Mouse (Mus musculus): ENCODE data around the gene Sept9. TPM values are rescaled to one million over a fixed set of nuclear protein-coding genes. Genes with fewer than 3 reads are reported as not detected.

Sept9 gene
- total RNA-seq, 2 experiments from 2014 or later, result 77.4 to 77.8 TPM

GRCm38 (mm10) chr11:117372537-117372936, 173.1 kb downstream of the Sept9 start:
- intact Hi-C loops (cut with DNase I), result no loop called here
- Histone ChIP-seq H3K4me3 (no peak overlapping the region), H3K27ac (no peak overlapping the region)
- no peak for DNase-seq (ENCODE audit: extremely low spot score in 1 of 2, low spot score in 2 of 2)
- TF ChIP-seq CTCF (IDR thresholded peaks at IDR 0.05), result no peak

GRCm38 (mm10) chr11:117373195-117373594, 173.7 kb downstream of the Sept9 start:
- intact Hi-C loops (cut with DNase I), result no loop called here
- no peak for DNase-seq (ENCODE audit: extremely low spot score in 1 of 2, low spot score in 2 of 2)
- no peak overlapping the region for H3K4me3 ChIP-seq
- H3K27ac ChIP-seq, result no peak overlapping the region
- TF ChIP-seq CTCF (IDR thresholded peaks at IDR 0.05), result no peak

GRCm38 (mm10) chr11:117373870-117374269, 174.4 kb downstream of the Sept9 start:
- H3K27ac ChIP-seq, result no peak overlapping the region
- no peak overlapping the region for H3K4me3 ChIP-seq
- no peak for DNase-seq (ENCODE audit: extremely low spot score in 1 of 2, low spot score in 2 of 2)
- TF ChIP-seq CTCF (IDR thresholded peaks at IDR 0.05), result no peak
- intact Hi-C loops (cut with DNase I), result no loop called here

GRCm38 (mm10) chr11:117374288-117374687, 174.8 kb downstream of the Sept9 start:
- intact Hi-C loops (cut with DNase I), result no loop called here
- Histone ChIP-seq H3K27ac (no peak overlapping the region), H3K4me3 (no peak overlapping the region)
- no peak for DNase-seq (ENCODE audit: extremely low spot score in 1 of 2, low spot score in 2 of 2)
- TF ChIP-seq CTCF (IDR thresholded peaks at IDR 0.05), result no peak

- H3K4me3 ChIP-seq, result no peak overlapping the region
- intact Hi-C loops (cut with DNase I), result loop anchor here (10.0 kb wide), 1 partner anchor 325 kb away; no protein-coding TSS in a partner anchor
- no peak for TF ChIP-seq CTCF (IDR thresholded peaks at IDR 0.05)
- no peak for DNase-seq (ENCODE audit: extremely low spot score in 1 of 2, low spot score in 2 of 2)
- no peak overlapping the region for H3K27ac ChIP-seq
Measured at GRCm38 (mm10) chr11:117379774-117380173, 180.3 kb downstream of the Sept9 start.

GRCm38 (mm10) chr11:117384235-117384634, 184.8 kb downstream of the Sept9 start:
- DNase-seq (ENCODE audit: extremely low spot score in 1 of 2, low spot score in 2 of 2), result no peak
- TF ChIP-seq CTCF (IDR thresholded peaks at IDR 0.05), result no peak
- intact Hi-C loops (cut with DNase I), result loop anchor here (2.0 to 10.0 kb wide), 2 partner anchors 321 to 441 kb away; partner anchors contain the start of gene Afmid
- Histone ChIP-seq H3K27ac (no peak overlapping the region), H3K4me3 (no peak overlapping the region)

GRCm38 (mm10) chr11:117384897-117385296, 185.4 kb downstream of the Sept9 start:
- Histone ChIP-seq H3K4me3 (0 out of 2 replicates have a peak overlapping the region, but pooled peaks have one; percentile 13), H3K27ac (no peak overlapping the region)
- intact Hi-C loops (cut with DNase I), result loop anchor here (2.0 to 10.0 kb wide), 3 partner anchors 162 to 440 kb away; partner anchors contain the start of gene Afmid
- peak; percentile 96 for TF ChIP-seq CTCF (IDR thresholded peaks at IDR 0.05)
- peak; percentile 90 to 97 for DNase-seq (ENCODE audit: extremely low spot score in 1 of 2, low spot score in 2 of 2)

GRCm38 (mm10) chr11:117385331-117386103, 186.1 kb downstream of the Sept9 start:
- no peak for DNase-seq (ENCODE audit: extremely low spot score in 1 of 2, low spot score in 2 of 2)
- H3K4me3 ChIP-seq, result 0 out of 2 replicates have a peak overlapping the region, but pooled peaks have one; percentile 13
- no peak overlapping the region for H3K27ac ChIP-seq
- intact Hi-C loops (cut with DNase I), result loop anchor here (2.0 to 10.0 kb wide), 3 partner anchors 162 to 439 kb away; partner anchors contain the start of gene Afmid
- no peak for TF ChIP-seq CTCF (IDR thresholded peaks at IDR 0.05)

- TF ChIP-seq CTCF (IDR thresholded peaks at IDR 0.05), result no peak
- no peak for DNase-seq (ENCODE audit: extremely low spot score in 1 of 2, low spot score in 2 of 2)
- intact Hi-C loops (cut with DNase I), result loop anchor here (5.0 to 10.0 kb wide), 2 partner anchors 160 to 318 kb away; no protein-coding TSS in a partner anchor
- H3K27ac ChIP-seq, result no peak overlapping the region
- H3K4me3 ChIP-seq, result no peak overlapping the region
Measured at GRCm38 (mm10) chr11:117387241-117387640, 187.8 kb downstream of the Sept9 start.

GRCm38 (mm10) chr11:117390001-117390402, 190.5 kb downstream of the Sept9 start:
- no peak overlapping the region for H3K27ac ChIP-seq
- H3K4me3 ChIP-seq, result no peak overlapping the region
- peak; percentile 76 for TF ChIP-seq CTCF (IDR thresholded peaks at IDR 0.05)
- intact Hi-C loops (cut with DNase I), result loop anchor here (5.0 kb wide), 2 partner anchors 82 to 237 kb away; no protein-coding TSS in a partner anchor
- DNase-seq (ENCODE audit: extremely low spot score in 1 of 2, low spot score in 2 of 2), result no peak

GRCm38 (mm10) chr11:117390774-117391534, 191.5 kb downstream of the Sept9 start:
- H3K27ac ChIP-seq, result no peak overlapping the region
- TF ChIP-seq CTCF (IDR thresholded peaks at IDR 0.05), result no peak
- intact Hi-C loops (cut with DNase I), result loop anchor here (5.0 kb wide), 2 partner anchors 81 to 236 kb away; no protein-coding TSS in a partner anchor
- no peak overlapping the region for H3K4me3 ChIP-seq
- no peak for DNase-seq (ENCODE audit: extremely low spot score in 1 of 2, low spot score in 2 of 2)

GRCm38 (mm10) chr11:117392251-117392650, 192.8 kb downstream of the Sept9 start:
- H3K27ac ChIP-seq, result no peak overlapping the region
- peak; percentile 41 for TF ChIP-seq CTCF (IDR thresholded peaks at IDR 0.05)
- intact Hi-C loops (cut with DNase I), result loop anchor here (5.0 kb wide), 2 partner anchors 80 to 235 kb away; no protein-coding TSS in a partner anchor
- no peak for DNase-seq (ENCODE audit: extremely low spot score in 1 of 2, low spot score in 2 of 2)
- H3K4me3 ChIP-seq, result no peak overlapping the region

Measured in left cerebral cortex, adult 2 months (tissue).